Mouse (Mus musculus) urinary bladder, postnatal 14 days (tissue): Measurements from ENCODE around the gene Tex37.

Experiments
- DNase-seq: peaks from one replicate; pipeline ENCODE4 v3.0.0; 2021; ENCODE audit warnings: low spot score

Tex37 gene

GRCm38 (mm10) chr6:70880714-70881304, 37.9 kb downstream of the Tex37 start:
- peak; percentile 73 for DNase-seq

DNA sequence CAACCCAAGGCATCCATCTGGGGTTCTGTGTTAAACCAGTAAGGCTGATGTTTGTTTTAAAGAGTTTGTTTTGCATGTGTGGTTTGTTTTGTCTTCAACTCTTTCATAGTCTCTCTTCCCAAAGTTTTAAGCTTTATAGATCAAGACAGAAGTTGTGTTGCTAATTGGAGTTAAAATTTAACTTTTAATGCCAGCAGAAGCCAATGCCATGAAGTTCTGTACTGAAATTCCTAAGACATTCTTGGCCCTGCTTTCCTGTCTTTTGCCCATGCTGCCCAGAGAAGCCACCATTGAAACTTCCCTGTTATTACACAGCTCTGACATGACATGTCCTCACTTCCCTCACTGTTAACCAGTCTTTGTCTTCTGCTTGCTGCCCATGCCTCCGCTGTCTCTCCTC, 43.7 kb downstream of the Tex37 start:
- no peak for DNase-seq

- no peak for DNase-seq
Measured at GRCm38 (mm10) chr6:70874035-70874775, 44.5 kb downstream of the Tex37 start.

- DNase-seq = no peak
Measured at GRCm38 (mm10) chr6:70872570-70872969, 46.2 kb downstream of the Tex37 start.

DNA sequence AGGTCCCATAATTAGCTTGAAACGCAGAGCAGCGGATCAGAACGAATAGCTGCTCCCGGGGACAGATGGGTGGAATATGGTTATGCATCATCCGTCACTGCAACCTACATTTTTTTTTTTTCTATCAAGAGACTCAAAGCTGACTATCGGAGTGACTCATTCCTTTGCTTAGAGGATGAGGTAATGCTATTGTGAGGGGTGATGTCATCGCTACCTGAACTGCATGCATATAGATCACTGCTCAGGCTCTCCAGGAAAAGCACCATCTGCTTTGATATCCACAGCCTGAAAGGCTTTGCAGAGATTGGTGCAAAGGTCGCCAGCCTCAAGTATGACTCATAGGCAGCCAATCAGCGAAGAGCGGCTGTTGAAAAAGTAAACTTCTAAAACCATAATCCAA, 46.6 kb downstream of the Tex37 start:
- DNase-seq = peak; percentile 38

GRCm38 (mm10) chr6:70871511-70871980, 47.2 kb downstream of the Tex37 start:
- DNase-seq = no peak

DNA sequence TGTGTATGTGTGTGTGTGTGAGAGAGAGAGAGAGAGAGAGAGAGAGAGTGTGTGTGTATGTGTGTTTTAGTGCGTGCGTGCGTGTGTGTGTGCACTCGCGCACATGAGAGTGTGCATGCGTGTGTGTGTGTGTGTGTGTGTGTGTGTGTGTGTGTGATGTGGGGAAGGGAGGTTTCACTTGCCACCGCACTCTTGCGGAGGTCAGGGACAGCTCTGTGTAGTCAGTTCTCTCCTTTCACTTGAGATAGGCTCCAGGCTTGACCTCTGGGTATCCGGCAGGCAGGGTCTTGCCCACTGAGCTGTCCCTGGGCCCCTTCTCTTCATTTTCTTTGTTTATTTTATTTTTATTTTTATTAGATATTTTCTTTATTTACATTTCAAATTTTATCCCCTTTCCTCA, 51.4 kb downstream of the Tex37 start:
- DNase-seq = no peak

- DNase-seq = no peak
Measured at GRCm38 (mm10) chr6:70866761-70867160, 52.0 kb downstream of the Tex37 start.

DNA sequence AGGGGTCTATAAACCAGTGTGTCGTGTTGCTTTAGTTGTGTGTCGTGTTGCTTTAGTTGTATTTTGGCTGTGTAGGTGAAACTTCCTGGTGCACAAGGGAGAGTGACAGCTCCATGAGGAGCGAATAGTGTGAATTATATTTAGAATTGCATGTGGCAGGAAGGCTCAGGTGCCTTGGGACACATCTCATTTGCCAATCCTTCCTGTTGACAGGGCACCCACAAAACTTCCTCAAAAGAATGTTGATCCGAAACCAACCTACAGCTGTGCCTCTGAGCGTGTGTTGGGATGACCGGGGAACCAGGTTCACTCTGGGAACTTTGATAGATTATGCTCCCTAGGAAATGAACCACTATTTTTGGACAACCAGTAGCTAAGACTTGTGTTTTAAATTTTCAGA, 54.4 kb downstream of the Tex37 start:
- no peak for DNase-seq
